Mouse (Mus musculus) urinary bladder, postnatal 10 days (tissue): ENCODE data around the gene Aip.
"Not testable (repeated sequence)": the region's sequence is repeated elsewhere in the genome, so short reads cannot be mapped to it uniquely, and the experiment has no call there.

ENCODE experiments used
- DNase-seq: peaks from one replicate; pipeline ENCODE4 v3.0.0; 2022; ENCODE audit warnings: low spot score

Gene Aip

DNA sequence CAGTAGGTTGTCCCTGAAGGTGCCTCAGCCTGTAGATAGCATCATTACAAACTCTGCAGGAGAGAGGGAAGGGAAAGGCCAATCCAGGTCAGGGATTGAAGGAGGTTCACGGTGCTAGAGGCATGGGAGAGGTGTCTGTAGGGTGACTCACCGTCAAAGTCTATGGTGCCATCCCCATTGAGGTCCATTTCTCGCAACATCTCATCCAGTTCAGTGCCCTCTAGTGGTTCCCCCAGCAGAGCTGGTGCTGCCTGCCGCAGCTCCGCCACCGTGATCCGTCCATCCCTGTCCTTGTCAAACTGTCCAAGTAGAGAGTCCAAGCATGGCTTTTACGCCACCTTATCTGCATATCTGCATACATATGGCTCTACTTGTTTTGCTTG lies 10.3 kb upstream of the Aip start:
- not testable (repeated sequence) for DNase-seq

DNA sequence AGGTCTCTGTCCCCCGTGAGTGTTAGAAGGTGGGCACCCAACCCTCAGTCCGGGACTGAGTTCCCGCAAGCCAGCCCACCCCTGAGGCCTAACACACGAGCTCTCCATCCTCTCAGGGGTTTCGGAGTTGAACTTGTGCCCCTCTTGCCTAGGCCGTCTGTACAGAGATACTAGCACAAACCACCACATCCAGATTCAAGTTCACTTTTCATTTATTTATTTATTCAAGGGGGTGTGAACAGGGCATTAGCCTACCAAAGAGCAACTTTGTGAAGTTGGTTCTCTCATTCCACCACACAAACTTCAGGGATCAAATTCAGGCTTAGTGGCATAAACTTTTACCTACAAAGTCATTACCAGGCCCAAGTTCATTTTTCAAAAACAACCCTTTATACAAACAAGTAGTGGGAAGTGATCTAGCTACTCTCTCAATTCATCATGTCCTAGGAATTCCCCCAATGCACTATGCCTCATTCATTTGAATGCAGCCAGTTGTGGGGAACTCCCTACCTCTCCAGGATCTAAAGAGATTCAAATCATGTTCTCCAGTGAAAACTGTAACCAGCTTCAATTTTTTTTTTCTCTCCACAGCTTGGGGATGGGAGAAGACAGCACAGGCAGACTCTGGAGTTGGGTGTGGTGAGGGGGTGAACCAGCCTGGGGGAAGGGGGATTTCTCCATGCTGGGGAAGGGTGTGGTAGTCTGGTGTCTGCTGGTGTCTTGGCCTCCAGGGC lies 9.7 kb upstream of the Aip start:
- DNase-seq: not testable (repeated sequence)

DNA sequence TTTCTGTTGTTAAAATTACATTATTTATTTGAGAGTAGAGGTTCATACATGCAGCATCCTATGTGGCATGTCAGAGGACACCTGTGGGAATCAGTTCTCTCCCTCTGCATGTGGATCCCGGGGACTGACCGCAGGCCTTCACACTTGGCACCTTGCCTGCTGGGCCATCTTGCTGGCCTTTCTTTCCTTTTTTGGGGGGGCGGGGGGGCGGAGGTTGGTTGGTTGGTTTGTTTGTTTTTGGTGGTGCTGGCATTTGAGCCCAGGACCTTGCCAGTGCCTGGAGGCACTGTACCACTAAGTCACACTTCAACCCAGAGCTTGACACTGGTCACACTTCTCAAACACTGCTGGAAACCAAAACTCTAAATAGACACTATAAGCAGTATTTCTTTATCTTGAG lies 8.7 kb upstream of the Aip start:
- DNase-seq: no peak

DNA sequence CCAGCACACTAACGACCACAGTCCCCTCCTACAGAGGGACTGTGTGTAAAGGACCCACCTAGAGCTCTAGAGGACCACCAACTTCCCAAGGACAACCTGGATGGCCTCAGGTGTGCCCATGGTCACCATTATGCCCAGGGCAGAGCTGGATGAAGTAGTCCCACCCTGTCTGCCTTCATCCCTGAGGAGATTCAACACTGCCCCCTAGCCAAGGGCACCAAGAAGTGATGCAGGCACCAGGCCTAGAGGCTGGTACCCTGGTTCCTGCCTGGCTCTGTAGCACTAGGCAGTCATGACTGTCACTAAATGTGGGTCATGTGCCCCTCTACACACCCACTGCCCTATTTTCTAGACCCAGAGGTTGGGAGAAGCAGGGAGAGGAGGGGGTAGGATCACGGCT lies 6.1 kb upstream of the Aip start:
- DNase-seq: no peak

DNA sequence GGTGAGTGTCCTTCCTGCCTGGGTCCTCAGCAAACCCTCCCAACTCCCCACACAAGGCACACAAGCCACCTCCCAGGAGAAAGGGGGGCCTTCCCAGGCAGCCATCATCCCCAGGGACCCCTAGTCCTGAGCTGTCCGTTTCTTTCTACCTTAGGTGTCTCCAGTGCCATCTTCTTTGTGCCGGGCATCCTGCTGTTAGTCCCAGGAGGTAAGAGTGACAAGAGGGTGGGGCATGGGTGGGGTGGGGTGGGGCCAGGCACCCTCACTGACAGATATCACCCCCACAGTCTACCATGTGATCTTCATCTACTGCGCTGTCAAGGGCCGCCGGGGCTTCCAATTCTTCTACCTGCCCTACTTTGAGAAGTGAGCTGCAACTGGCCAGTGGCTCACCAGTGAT lies 5.4 kb upstream of the Aip start:
- no peak for DNase-seq

DNA sequence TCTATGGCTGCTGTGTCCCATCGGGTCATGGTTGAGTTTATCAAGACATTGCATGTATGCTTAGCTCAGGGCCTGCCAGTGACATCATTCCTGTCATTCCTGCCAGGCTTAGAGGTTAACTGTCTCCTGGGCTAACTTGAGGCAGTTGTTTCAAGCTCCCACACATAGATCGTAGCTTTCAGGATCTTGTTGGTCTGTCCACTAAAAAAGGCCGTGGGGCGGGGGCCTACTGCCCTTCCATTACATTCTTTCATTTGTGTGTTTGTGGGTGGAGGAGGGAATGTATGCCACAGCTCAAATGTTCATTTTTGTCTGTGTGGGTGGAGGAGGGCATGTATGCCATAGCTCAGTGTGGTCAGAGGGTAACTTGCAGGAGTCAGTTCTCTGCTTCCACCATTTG lies 4.4 kb upstream of the Aip start:
- DNase-seq: no peak

DNA sequence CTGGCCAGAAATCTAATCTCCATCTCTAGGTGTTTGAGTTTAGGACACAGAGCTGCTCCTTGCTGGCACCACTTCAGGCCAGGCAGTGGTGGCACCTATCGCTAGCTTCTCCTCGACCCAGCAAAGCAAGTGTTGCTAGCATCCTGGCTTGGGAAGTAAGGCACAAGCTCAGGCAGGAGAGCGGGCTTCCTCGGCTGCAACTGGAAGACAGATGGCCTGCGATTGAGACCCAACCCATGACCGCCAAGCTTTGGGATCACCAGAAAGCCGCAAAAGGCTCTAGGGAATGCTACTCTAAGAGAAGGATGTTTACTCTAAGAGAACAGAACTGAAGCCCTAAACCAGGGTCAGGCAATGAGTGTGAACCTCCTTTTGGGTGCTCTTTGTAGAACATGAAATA lies 3.8 kb upstream of the Aip start:
- no peak for DNase-seq

DNA sequence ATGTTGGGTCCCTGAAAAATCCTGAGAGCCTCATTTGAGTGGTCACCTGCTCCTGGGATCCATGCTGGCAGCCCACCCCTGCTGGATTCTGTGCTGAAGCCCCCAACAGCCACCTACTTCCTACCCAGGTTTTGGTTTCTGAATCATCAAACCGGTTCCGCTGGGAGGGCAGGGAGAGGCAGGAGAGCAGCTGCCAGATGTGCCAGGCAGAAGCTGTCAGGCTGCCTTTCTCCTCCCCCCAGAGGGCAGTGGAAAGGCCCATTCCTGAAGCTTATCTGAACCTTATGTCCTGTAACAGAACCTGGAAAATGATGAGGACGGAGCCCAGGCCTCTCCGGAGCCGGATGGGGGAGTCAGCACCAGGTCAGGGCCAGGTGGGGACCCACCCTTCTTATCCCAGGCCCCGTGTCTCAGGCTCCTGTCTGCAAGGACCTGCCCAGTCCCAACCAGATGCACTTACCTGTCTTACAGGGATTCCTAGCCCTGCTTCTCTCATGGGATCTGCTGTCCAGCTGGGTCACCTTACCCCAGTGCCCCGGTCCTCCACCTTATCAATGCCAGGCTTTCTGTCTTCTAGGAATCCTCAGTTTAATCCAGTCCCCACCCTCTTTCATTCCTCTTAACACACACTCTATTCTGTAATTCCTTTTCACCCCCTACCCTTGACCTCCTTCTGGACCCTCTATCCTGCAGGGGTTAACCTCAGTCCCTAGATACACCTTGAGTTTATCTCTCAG lies 1.3 kb upstream of the Aip start:
- DNase-seq: no peak

DNA sequence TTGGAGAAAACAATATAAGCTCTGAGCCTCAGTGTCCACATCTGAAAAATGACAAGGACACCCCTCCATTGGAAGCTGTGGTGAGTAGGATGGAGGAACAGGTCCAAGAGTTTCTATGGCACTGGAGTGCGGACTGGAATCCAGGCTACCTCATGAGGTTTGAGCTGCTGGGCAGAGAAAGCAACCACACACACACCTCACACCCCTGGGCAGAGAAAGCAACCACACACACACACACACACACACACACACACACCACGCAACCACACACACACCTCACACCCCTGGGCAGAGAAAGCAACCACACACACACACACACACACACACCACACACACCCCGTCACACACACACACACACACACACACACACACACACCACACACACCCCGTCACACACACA lies 390 bp downstream of the Aip start:
- DNase-seq: not testable (repeated sequence)

DNA sequence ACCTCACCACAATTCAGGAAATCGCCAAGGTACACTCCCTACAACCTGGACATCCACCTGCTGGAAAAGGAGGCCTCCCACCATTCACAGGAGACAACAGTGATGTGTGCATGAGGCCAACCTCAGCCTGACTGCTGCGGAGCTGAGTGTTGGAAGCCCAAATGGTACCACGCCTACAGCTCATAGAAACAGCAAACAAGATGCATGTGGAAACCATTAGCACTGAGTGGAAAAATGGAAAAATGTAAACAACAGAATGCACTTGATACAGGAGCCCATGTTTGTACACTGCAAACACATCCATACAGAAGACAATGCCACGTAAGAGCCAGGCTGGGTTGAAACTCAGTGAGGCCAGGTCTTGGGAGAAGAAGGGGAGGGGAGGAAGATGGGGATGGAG lies 1.2 kb downstream of the Aip start:
- DNase-seq: no peak

DNA sequence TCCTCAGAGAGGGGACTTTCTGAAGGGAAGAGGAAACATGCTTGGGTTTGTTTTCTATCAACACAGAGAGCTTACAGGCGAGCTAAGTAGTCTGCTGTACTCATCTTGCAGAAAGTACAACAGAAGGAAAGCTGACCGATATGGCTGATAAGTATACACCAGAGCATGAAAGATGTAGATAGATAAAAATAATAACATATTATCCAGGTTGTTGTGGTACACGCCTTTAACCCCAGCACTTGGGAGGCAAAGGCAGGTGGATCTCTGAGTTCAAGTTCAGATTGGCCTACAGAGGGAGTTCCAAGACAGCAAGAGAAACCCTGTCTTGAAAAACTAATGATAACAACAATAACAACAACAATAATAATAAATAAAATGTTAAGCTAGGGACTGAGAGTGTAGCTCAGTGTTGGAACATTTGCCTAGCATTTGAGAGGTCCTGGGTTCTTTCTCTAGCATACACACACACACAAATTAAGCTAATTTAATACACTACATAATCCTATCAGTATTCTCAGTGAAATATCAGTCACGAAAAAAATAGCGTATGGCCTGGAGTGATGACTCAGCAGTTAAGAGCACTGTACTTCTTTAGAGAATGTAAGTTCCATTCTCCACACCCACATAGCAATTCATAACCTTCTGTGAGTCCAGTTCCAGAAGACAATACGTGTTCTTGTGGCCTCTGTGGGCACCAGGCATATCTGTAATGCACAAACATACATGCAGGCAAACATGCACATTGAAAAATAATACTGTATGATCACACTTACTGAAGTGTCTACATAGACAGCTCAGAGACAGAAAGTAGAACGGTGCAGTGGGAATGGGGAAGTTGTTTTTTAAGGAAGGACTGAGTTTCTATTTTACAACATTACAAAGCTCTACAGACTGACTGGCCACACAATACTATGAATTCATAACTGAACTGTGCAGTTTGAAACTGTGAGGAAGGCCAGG lies 3.0 kb downstream of the Aip start:
- DNase-seq: no peak

DNA sequence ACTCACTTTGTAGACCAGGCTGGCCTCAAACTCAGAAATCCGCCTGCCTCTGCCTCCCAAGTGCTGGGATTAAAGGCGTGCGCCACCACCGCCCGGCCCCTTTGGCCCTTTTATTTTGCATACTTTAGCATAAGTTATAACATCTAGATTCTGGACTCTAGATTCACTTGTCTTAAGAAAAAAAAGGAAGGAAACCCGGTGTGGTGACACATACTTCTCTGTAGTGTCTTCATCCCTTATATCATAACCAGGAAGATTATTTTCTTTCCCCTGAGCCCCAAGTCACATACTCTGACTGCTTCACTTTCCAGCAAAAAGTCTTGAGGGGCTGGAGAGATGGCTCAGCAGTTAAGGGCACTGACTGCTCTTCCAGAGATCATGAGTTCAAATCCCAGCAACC lies 3.8 kb downstream of the Aip start:
- DNase-seq: not testable (repeated sequence)

DNA sequence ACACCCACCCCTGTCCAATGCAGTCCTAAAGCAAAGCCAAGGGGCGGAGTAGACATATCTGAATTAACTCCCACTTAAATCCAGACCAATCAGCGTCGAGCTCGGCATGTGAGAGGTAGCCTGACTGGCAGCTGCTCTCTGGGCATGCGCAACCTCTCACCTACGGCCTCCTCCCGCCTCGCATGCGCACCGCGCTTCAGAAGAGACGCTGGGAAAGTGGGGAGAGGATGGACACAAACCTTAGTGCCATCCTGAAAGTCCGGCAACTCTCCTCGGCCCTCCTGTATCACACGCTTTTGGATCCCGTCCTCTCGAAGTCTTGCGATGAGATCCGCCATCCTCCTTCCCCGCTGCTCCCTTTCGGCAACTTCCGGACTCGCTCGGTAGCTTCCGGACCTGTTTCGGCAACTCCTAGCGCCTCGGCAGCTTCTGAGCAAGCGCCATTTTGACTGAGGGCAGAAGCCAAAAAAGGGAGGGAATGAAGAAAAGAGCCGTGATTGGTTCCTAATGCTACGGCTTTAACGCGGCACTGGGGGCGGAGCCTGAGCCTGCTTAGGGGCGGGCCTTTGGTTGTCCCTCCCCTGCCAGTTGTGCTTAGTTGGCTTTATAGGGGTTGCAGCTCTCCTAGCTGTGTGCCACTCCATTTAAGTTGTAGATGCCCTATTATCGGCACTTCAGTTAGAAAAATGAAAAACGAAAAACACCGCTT lies 4.4 kb downstream of the Aip start:
- peak; percentile 93 for DNase-seq

DNA sequence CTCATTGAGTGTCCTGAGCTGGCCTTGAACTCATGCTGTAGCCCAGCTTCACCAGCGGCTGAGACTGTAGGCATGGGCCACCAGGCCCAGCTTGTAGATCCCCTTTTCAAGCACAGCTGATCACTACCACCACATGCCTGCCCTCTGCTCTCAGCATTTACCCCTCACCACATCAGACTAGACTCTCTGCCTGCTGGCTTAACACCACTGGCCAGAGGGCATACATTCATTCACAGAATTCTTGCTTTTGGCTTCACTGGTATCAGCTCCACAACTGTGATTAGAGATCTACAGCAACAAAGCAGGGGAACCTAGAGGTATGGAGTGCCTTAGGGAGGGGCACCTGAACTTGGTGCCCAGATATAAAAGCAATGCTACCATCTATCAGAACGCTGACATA lies 5.2 kb downstream of the Aip start:
- DNase-seq: no peak

DNA sequence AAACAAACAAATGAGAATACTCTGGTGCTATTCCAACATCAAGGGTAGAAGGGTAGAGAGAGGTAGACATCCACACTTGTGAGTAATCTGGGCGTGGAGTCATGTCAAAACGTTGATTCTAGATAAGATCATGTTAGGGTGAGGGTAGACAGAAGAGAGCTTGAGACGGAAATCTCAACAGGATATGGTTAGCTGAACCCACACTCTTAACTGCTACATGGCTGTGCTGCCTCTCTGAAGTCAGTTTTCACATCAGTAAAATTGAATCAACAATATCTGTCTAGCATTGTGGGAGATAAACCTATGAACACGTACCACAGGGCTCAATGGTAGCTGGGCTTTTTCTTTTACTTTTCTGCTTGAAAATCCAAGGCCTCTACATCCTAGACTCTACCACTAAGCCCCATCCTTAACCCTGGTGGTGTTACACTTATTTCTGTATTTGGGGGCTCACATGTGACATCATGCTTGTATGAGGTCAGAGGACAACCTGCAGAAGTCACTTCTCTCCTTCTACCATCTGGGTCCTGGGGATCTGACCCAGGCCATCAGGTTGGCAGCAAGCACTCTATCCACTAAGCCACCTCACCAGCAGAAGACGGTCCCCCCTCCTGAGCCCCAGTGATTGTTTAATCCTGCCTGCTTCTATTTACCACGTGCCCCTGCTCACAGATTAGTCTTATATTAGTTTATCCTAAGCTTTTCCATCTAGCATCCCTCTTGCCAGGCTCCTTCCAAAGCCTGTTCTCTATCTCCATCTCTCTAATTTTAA lies 5.8 kb downstream of the Aip start:
- DNase-seq: no peak

DNA sequence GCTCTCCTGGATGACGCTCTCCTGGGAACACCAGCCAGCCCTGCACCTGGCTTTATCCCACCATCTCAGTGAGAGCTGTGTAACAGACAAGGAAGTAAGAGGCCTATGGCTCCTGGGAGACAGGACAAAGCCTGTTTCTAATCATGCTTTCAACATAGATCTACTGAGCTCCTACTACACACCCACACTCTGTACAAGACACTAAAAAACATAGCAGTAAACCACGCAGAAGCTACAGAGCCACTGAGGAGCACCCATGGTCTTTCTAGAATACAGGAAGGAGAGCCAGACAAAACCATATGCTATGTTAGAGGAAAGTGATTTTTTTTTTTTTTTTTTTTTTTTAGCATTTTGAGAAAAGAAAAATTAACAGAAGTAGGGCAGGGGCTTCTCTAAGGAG lies 7.3 kb downstream of the Aip start:
- no peak for DNase-seq

DNA sequence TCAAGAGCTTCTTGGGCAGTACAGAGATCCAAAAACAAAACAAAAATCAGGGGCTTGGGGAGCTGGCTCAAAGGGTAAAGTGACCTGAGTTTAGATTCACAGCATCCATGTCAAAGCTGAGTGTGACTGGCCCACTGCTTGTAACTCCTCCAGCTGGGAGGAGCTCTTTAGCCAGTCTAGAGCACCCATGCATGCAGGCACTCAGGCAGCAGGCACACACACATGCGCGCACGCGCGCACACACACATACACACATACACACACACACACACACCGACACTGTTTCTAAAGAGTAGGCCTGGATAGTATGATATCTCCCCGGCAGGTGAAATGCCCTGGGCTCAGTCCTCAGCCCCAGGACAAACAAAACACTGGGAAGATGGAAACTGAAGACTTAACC lies 8.7 kb downstream of the Aip start:
- no peak for DNase-seq

DNA sequence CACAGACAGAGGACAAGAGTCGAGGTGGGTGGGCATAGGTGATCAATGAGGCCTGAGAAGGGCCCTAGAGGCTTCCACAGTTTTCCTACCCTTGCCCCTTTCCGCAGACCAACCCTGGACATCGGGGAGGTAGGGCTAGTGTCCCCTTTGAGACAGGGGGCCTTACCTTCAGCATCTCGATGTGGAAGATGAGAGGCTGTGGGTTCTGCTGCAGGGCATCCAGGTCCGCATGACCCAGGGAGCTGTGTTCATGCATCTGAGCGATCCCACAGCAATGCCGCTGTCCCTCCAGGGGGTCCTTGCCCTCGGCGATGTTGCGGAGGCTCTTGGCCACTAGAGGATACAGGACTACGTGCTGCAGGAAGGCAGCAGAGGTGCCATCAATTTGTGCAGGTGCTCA lies 9.8 kb downstream of the Aip start:
- no peak for DNase-seq

DNA sequence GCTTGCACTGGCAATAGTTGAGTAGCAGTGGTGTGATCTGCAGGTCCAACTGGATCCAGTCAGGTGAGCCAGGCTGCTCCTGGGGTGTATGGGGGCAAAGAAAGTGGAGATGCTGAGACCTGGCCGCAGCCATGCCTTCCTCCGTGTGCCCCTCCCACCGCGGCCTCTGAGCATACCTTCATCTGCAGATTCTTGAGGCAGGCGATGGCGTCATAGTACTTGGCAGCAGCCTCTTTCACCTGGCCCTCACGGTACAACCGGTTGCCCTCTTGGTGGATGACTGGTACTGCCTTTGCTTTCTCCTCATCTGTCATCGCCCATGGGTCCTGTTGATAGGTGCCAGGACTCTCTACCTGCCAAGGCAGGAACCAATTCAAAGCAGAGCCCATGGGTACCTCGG lies 10.5 kb downstream of the Aip start:
- no peak for DNase-seq

DNA sequence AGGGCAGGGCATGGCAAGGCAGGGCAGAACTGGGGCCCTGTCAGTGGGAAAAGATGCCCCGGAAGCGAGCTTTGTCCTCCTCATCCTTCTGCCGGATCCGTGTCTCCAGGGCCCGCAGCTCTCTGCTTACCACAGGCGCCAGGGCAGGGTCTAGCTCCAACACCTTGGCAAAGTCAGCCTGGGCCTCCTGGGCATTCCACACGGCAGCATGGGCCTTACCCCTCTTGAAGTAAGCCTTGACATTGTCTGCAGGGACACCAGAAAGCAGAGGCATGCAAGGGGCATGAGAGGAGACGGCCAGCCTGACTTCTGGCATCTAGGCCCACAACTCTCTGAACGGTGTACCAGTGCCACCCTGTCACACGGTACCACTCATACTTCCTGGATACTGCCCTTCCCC lies 11.1 kb downstream of the Aip start:
- DNase-seq: no peak

DNA sequence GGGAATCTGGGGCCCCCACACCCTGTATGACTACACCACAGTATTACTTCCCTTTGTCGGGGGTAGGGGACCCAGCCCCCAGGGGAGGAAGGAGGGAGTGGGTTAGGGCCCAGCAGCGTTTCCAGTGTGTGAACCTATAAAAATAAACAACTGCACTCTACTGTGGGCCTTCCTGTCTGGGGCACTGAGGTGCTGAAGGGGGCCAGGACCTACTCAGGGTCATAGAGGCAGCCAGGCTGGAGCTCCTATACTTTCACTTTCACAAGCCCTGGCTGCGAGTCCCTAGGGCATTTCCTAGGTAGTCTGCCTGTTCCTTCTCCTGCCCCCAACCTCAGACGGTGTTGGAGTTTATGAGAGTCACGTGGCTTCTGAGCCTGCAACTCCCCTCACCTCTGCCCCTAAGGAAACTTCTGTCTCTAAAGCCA lies 11.8 kb downstream of the Aip start:
- DNase-seq: no peak
